Mouse (Mus musculus): ENCODE data around the gene Nr5a2. TPM values are rescaled to one million over a fixed set of nuclear protein-coding genes. Genes with fewer than 3 reads are reported as not detected.

The Nr5a2 gene
- polyA plus RNA-seq (2014; fragmentation: Illumina TruSeq; extraction: RNeasy Lipid Tissue Mini Kit (QIAGEN cat#74804); ENCODE audit: low read depth, low replicate concordance), result 0.28 TPM

GRCm38 (mm10) chr1:136960428-136961012 is at the start of gene Nr5a2:
Gene Nr5a2, minus strand, starts transcription at chr1:136960448.

Measured in kidney, adult 10 weeks (tissue).